Mouse (Mus musculus) ES-Bruce4 (cell line): ENCODE measurements around the gene Gm37596. TPM values are rescaled to one million over a fixed set of nuclear protein-coding genes. Genes with fewer than 3 reads are reported as not detected.
"Not testable (repeated sequence)": the region's sequence is repeated elsewhere in the genome, so short reads cannot be mapped to it uniquely, and the experiment has no call there.

Experiments used
- H3K27ac ChIP-seq: 2 replicates; pipeline ENCODE4 v1.5.1; 2012; ENCODE audit warnings: low read length, inconsistent platforms; ENCODE audit not compliant: insufficient read depth
- H3K27me3 ChIP-seq: 2 replicates; pipeline ENCODE4 v1.6.1; 2012; ENCODE audit warnings: mild to moderate bottlenecking, low read length, inconsistent platforms; ENCODE audit not compliant: control insufficient read depth, poor library complexity, insufficient read depth, severe bottlenecking
- H3K36me3 ChIP-seq: 2 replicates; pipeline ENCODE4 v1.6.1; 2012; ENCODE audit warnings: inconsistent platforms, mild to moderate bottlenecking, low read length, moderate library complexity; ENCODE audit not compliant: control insufficient read depth, poor library complexity, insufficient read depth, severe bottlenecking
- H3K4me1 ChIP-seq: one replicate; pipeline ENCODE4 v1.8.1; 2011; ENCODE audit warnings: low read length; ENCODE audit not compliant: control insufficient read depth, insufficient read depth
- H3K4me3 ChIP-seq: 2 replicates; pipeline ENCODE4 v1.5.1; 2011; ENCODE audit warnings: low read depth, mild to moderate bottlenecking, low read length
- H3K9ac ChIP-seq: 2 replicates; pipeline ENCODE4 v1.6.1; 2012; ENCODE audit warnings: low read depth, mild to moderate bottlenecking, inconsistent platforms; ENCODE audit not compliant: poor library complexity, severe bottlenecking
- H3K9me3 ChIP-seq: replicated peaks from 2 replicates; pipeline ENCODE4 v1.6.1; 2012; ENCODE audit warnings: mild to moderate bottlenecking, low read length, inconsistent platforms; ENCODE audit not compliant: control insufficient read depth, poor library complexity, insufficient read depth, severe bottlenecking
- CTCF ChIP-seq: IDR thresholded peaks from one replicate; pipeline ENCODE4 v1.8.1; 2011; ENCODE audit warnings: low read depth, low read length
- EP300 ChIP-seq: IDR thresholded peaks from 2 replicates; pipeline ENCODE4 v1.6.1; 2011; ENCODE audit warnings: low read depth, low read length; ENCODE audit not compliant: insufficient read depth
- POLR2A ChIP-seq: IDR thresholded peaks from one replicate; pipeline ENCODE4 v1.8.1; 2011; ENCODE audit warnings: low read length; ENCODE audit not compliant: insufficient read depth
- polyA plus RNA-seq: library from polyadenylated mRNA; stranded (reverse); fragments of >200 nt; gene quantifications from 2 replicates; pipeline ENCODE4 v1.2.4, GENCODE M21; 2011; ENCODE audit warnings: low read depth; ENCODE audit not compliant: missing spikeins, insufficient read depth, insufficient read length

Gm37596 gene
- polyA plus RNA-seq: 0.65 TPM in 1 of 2 replicates, not detected in the other

- H3K4me3 ChIP-seq, H3K36me3 ChIP-seq, H3K27me3 ChIP-seq, H3K4me1 ChIP-seq, H3K9me3 ChIP-seq, H3K27ac ChIP-seq, H3K9ac ChIP-seq: not testable (repeated sequence)
Observed at GRCm38 (mm10) chr3:93692970-93693369, at the start of gene Gm37596. TSS of gene Gm37596 (minus strand) at chr3:93693070.

GRCm38 (mm10) chr3:93708969-93709637 is 16.2 kb upstream of the Gm37596 start:
- H3K27ac ChIP-seq: peak overlapping the region; percentile 81
- not testable (repeated sequence) for H3K4me3 ChIP-seq, H3K4me1 ChIP-seq, H3K36me3 ChIP-seq, H3K9ac ChIP-seq, H3K9me3 ChIP-seq, H3K27me3 ChIP-seq

- H3K4me3 ChIP-seq, H3K4me1 ChIP-seq, H3K9me3 ChIP-seq, H3K27me3 ChIP-seq, H3K27ac ChIP-seq, H3K9ac ChIP-seq, H3K36me3 ChIP-seq: not testable (repeated sequence)
Observed at GRCm38 (mm10) chr3:93676210-93676609, 16.7 kb downstream of the Gm37596 start, which contains the start of gene Tdpoz1. TSS of gene Tdpoz1 (minus strand) at chr3:93676310.

- not testable (repeated sequence) for H3K4me1 ChIP-seq, H3K27me3 ChIP-seq, H3K9me3 ChIP-seq, H3K4me3 ChIP-seq, H3K36me3 ChIP-seq, H3K27ac ChIP-seq, H3K9ac ChIP-seq
Observed at GRCm38 (mm10) chr3:93670805-93671503, 21.9 kb downstream of the Gm37596 start.

- Histone ChIP-seq H3K4me3 (no peak overlapping the region), H3K27me3 (no peaks in the 10 kb centered on the region), H3K36me3 (no peaks in the 10 kb centered on the region), H3K9ac (no peak overlapping the region), H3K27ac (no peak overlapping the region), H3K4me1 (no peaks in the 10 kb centered on the region), H3K9me3 (no peaks in the 10 kb centered on the region)
- TF ChIP-seq EP300: no peak
- TF ChIP-seq POLR2A: no peak
- no peak for TF ChIP-seq CTCF
Observed at GRCm38 (mm10) chr3:93654260-93654659, 38.6 kb downstream of the Gm37596 start.

GRCm38 (mm10) chr3:93652586-93652985 is 40.3 kb downstream of the Gm37596 start, which contains the start of gene Tdpoz2:
TSS of gene Tdpoz2 (minus strand) at chr3:93652686.
- TF ChIP-seq CTCF (no peak), EP300 (no peak), POLR2A (no peak)

More at GRCm38 (mm10) chr3:93652586-93652985, 40.3 kb downstream of the Gm37596 start, which contains the start of gene Tdpoz2:
- Histone ChIP-seq H3K27me3 (no peaks in the 10 kb centered on the region), H3K9me3 (no peaks in the 10 kb centered on the region), H3K4me3 (no peak within 1 kb of the TSS), H3K27ac (no peak within 1 kb of the TSS), H3K9ac (no peak within 1 kb of the TSS), H3K36me3 (no peaks in the 10 kb centered on the region), H3K4me1 (no peaks in the 10 kb centered on the region)

Other genes starting within 250 kb of the Gm37596 start
- not detected in 2 replicates for gene Tchhl1, start 224.3 kb downstream of the Gm37596 start, polyA plus RNA-seq
- 661 and 677 TPM in 2 replicates for gene S100a11, start 172.6 kb downstream of the Gm37596 start, polyA plus RNA-seq
- gene S100a10, start 138.0 kb downstream of the Gm37596 start, polyA plus RNA-seq: 468 and 470 TPM in 2 replicates
- gene Tdpoz2, start 40.4 kb downstream of the Gm37596 start, polyA plus RNA-seq: not detected in 2 replicates
- gene Tdpoz1, start 16.8 kb downstream of the Gm37596 start, polyA plus RNA-seq: not detected in 2 replicates
- gene Gm5773, start 79.9 kb upstream of the Gm37596 start, polyA plus RNA-seq: not detected in 2 replicates
- not detected in 2 replicates for gene Tdpoz4, start 103.3 kb upstream of the Gm37596 start, polyA plus RNA-seq
- not detected in 2 replicates for gene Tdpoz3, start 132.9 kb upstream of the Gm37596 start, polyA plus RNA-seq